Mouse (Mus musculus) B cell, adult 2 months (primary cell): ENCODE measurements around the gene Sh3d19.
A peak's percentile ranks its signal among the peaks of the same experiment; 100 is the strongest.
"Not testable (repeated sequence)": the region's sequence is repeated elsewhere in the genome, so short reads cannot be mapped to it uniquely, and the experiment has no call there.

Experiments
- DNase-seq, 2 experiments: peaks; one replicate each; pipeline ENCODE4 v3.0.0; 2022

The Sh3d19 gene

DNA sequence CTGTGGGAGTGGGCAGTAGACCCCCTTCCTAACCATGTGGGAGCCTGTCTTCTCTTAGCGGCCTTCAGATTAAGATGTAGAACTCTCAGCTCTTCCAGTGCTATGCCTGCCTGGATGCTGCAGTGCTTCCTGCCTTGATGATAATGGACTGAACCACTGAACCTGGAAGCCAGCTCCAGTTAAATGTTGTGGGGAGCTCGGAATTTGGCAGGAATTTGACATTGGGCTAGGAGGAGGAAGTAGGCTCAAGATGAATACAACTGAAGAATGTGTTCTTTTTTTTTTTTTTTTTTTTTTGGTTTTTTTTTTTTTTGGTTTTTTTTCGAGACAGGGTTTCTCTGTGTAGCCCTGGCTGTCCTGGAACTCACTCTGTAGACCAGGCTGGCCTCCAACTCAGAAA, 10.9 kb downstream of the Sh3d19 start:
- DNase-seq = not testable (repeated sequence)

DNA sequence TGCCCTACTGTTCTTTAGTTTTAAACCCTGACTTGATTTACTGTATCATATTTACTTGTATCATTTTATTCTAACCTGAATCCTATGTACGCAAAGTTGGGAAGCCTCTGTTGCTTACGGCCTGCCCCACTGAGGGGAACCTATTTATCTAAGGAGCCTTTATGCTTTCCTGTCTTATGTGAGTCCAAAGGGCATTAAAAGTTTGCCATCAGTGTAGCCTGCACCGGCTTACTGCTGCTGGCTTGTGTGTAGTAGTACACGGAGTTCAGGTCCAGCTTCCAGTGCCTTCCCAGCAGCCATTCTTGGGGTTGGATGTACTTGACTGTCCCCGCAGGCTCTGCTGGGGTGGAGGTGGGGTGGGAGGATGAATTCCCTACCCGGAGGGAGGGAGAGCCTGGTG, 13.6 kb downstream of the Sh3d19 start:
- DNase-seq = no peak

DNA sequence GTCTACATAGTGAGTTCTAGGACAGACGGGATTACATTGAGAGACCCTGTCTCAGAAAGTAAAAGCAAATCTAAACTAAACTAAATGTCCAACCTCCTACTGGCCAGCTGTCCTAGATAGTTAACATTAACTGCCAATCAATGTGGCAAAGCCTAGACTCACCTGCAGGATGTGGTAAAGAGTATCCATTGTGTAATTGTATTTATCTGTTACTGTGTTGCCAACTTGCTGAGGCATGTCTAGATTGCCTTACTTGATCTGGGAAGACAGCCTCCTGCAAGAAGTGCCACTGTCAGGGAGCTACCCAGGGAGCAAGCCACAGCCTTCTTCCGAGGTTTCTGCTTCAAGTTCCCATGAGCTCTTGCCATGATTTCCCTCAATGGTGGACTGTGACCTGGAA, 16.3 kb downstream of the Sh3d19 start:
- DNase-seq = no peak

DNA sequence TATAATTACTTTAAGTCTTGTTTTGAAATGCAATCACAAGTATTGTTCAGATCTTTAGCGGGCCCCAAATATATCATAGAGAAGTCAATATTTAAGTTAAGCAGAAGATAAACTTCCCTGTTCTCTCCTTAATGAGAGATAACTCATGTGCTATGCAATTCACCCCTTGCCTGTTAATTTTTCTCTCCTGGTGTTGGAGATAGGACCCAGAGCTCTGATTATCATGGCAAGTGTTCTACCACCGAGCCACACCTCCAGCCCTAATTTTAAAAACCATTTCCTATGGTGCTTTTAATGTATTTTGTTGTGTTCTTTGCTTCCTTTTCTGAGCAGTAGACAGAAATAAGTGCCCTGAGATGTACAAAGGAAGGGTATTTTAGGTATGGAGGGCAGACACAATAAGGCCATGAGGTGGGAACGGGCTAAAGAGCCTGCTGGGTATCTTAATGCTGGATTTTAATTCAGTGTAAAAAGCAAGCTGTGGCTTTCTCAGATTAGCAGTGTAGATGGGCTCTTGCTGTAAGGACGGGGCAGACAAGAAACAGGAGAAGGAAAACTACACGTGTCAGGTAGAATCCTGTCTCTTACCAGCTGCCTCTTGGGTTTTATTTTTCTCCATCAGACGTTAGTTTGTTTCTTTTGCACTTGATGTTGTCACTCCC, 20.4 kb downstream of the Sh3d19 start:
- no peak for DNase-seq

DNA sequence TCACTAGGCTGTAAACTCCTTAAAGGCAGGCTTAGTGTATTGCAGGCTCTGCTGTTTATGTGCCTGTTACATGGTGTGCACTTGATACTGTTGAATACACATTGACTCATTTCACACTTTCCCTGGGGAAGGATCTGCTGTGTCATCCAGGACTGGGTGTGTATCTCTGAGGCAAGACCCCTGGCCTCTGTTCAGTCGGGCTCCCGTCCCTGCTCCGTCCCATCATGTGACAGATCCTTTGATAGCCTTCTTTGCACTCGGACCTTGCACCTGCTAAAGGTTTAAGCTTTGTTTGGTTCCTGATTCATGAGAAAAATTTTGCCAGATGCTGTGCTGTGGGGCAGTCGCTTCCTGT, 20.9 kb downstream of the Sh3d19 start:
- no peak for DNase-seq

DNA sequence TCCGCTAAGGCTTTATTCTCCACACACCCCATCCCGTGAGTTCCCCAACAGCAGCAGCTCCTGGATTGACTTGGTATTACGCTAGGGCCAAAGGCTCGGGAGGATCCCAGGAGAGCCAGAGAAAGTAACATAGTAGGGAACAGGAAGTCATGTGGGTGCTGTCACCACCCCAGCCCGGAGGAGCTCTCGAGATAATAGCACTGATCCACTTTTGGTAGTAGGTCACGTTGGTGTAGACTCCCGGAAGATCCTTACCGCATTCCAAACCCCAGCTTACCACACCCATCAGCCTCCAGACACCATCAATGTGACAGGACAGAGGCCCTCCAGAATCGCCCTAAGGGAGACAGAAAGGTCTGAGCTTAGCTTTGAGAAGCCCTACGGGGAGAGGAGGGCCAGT, 22.8 kb downstream of the Sh3d19 start:
- no peak for DNase-seq

DNA sequence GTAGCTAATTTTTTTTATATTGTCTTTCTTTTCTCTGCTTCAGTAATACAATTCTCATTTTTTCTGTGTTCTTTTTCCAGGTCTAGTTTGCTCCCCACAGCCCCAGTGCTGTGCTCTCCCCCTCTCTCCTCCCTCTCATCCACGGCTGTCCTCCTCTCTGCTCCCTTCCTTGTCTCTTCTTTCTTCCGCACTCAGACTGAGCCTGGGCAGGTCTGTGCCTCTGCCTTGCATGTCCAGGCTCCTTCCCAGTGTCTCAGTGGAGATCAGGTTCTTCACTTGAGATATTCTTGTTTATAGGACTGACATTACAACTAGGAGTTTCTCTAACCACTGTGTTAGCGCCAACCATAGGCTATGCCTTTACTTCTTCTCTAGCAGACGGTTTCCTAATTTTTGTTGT, 23.7 kb downstream of the Sh3d19 start:
- DNase-seq = no peak

DNA sequence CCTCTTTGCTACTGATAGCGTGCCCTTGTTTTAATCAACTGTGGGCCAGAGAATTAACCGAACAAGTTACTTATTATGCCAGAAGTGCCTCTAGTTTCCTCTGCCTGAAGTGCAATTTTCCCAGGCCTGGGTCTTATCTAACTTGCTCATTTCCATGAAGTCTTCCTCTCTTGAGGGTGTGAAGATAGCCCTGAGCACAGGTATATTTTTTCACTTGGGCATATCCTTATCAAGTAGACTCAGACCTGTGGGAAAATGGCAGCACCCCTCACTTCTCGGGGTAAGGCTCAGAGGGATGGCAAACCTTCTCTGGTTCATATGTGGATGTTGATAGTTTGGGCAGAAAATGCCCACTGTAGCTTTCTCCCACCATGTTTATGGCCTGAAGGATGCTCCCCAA, 30.4 kb downstream of the Sh3d19 start:
- DNase-seq = no peak

DNA sequence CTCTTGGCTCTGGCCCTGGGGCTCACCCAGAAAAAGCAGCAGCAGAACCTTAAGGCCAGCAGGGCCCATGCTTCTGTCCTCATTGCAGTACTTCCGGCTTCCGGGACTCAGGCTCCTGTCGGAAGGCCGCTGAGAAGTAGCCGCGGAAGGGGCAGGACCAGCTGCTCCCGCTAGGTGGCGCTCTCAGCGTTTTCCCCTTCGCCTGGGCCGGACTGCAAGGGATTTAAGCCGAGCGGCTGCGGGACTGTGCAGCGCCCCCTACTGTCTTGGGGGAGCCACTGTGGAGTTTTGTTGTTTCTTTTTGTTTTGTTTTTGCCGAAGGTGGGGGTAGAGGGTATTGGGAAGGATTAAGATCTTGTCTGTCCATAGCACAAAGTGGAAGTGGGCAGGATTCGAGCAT, 31.5 kb downstream of the Sh3d19 start, which contains the start of gene Prss48:
Gene Prss48 (minus strand): TSS at position 69 of the 400 bp plus-strand sequence.
- peak; percentile 8 to 9 for DNase-seq

DNA sequence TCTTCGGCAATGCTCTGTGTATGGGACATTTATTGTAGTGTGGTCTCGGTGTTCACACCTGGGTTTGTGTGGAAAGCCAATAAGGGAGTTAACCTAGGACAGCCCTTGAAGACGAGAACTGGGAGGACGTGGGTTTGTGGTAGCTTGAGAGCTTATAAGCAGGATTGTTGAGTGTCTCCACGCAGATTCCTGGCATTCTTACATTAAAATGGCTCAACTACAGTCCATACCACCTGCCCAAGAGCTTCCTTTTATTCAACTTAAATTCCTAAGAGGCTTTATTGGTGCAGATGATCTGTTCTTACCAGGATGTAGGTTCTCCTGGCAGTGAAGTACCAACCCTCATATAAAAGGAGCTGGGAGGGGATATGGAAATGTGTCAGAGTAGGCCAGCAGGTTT, 32.0 kb downstream of the Sh3d19 start:
- DNase-seq = no peak

DNA sequence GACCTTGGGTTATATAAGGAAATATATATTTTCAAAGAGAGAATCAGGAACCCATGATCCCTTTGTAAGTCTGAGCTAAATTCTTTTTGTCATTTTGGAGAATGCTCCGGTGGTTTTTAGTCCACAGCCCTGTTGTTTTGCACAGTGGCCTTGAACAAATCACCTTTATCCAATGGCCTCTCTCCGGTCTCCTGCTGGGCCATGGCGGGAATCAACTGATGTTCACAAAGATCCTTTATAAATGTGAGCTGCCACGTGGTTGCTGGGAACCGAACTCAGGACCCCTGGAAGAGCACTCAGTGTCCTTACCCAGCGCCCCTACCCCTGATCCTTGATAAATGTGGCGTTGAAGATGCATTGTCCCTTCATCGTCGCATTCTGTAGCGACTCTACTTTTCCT, 33.8 kb downstream of the Sh3d19 start:
- no peak for DNase-seq

DNA sequence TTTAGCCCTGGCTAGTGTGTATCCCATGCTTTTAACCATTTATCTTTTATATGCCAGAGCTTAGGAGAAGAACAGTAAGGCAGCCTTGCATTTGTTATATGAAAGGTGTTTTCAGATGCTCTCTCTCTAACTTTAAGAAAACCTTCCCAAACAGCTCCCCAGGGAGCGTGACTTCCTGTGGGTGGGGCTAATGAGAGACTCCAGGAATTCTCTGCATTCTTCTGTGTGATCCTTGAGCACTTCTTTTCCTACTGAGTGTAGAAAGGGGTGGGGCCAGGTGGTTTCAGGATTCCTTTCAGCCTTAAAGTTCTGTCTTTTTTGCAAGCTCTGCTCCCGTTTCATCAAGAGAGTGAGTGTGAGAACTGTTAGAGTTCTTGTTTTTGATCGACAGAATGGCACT, 39.7 kb downstream of the Sh3d19 start:
- no peak for DNase-seq

DNA sequence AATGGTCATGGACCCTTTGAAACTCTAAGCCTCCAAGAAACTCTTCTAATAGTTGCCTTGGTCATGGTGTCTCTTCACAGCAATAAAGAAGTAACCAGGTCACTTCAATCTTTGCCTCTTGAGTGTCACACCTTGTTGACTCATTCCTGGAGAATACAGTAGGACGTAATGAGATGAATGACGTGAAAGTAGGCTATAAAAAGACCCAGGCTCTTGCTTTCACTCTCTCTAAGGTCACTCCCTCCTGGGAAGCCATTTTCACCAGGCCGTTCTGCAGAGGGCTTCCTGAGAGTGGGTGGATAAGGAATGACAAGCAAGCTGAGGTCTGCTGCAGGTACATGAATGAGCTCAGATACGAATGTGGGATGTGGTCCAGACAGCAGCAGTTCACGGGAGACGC, 40.5 kb downstream of the Sh3d19 start:
- no peak for DNase-seq

DNA sequence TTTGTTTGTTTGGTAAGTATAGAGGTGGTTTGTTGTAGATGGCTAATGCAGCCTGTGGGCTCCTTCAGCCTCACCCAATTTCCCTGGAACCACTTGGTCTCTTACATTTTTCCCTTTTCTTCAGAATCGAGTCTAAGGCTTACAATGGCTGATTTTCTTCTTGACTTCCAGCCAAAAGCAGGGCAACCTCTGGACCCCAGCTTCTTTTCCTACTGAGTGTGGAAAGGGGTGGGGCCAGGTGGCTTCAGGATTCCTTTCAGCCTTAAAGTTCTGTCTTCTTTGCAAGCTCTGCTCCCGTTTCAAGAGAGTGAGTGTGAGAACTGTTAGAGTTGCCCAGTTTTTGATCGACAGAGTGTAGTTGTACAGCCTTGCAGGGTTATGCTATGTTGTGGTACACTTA, 40.9 kb downstream of the Sh3d19 start:
- no peak for DNase-seq

DNA sequence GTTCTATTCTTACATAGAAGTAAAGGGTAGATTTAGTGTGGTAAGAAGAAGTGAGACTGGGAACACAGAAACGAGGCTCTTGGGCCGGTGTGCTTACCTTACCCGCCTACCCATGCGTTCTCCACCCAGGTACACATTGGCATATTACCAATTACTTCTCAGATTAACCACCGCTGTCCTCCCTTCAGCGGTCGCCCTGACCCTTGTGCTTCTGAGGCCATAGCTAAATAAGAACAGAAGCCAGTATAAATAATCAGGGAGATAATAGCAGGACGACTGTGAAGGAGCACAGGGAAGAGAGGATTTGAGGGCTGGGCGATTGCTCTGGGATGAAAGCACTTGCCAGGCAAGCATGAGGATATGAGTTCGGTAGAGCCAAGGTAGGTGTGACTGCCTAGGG, 42.9 kb downstream of the Sh3d19 start:
- DNase-seq = no peak

DNA sequence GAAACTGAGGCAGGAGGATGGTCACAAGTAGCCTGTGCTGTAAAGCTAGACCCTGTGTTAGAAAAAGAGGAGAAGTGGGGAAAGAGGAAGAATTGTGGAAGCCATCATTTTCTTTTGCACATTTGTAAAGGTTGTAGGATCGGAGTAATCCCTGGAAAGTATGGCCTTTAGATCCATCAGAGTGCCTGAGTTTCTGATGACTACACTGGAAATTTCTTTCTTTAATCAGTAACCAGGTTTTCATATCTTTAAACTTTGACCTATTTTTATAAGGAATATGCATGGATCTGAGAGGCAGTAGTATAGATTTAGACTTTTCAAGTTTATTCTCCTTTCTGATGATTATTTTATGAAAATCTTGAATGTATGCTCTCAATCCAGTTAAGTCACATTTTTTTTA, 46.1 kb downstream of the Sh3d19 start:
- DNase-seq = no peak

DNA sequence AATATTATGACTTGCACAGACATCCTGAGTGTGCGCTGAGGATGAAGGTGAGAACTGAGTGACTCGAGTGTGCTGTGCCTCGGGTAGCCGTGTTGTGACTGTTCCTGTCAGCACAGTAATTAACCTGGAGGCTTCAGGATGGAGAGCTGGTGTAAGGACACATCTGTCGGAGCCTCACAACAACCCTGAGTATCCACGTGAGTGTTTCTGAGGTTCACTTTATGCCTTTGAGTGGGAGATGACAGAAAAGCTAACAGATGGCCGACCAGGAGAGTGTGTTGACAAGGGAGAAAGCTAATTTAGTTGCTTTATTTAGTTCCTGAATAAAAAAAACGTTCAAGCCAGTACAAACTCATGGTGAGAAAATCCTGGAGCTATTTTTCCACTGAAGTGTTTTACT, 46.6 kb downstream of the Sh3d19 start:
- no peak for DNase-seq

DNA sequence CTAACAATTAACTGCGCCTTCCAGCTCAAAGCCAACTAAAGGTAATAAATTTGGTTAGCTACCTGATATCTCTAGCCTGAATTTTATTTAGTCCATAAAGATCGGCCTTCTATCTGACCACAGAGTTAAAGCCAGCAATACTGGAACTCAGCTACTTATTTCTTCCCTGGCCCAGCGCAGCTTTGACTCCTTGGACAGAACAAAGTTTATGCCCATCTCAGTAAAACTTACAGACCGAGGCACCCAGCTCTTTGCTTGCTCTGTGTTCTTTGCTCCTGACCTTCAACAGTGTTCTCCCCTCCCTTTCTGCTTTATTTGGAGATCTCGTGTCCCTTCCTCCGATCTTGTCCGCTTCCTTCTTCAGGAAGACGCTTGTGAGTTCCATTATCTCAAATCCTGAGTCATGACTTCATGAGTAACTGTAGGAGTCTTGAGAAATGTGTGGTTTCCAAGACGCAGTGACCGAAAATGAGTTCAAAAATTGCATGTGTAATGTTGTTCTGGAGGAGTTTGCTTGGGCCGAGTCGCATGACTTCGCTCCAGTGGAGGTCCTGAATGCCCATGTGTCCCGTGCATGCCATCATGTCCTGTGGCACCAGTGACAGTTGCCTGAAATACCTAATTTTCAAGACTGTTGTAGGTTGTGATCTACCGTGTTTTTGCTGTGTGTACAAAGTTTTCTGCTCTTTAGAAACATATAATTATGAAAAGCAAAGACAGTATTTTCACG, 50.2 kb downstream of the Sh3d19 start:
- no peak for DNase-seq

DNA sequence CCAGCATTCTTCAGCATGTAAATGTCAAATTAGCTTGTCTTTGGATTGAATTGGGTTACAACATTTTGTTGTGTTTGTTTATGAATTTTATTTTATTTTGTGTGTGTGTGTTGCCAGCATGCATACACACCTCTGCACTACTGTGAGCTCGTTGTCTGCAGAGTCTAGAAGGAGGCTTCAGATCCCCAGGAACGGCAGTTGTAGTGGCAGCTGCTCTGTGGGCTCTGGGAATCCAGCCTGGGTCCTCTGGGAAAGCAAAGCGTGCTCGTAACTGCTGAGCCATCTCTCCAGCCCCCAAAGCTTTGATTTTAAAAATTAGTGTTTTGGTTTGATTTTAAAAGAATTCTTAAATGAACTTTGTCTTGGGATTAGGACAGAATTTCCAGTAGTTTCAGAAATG, 50.7 kb downstream of the Sh3d19 start:
- no peak for DNase-seq

DNA sequence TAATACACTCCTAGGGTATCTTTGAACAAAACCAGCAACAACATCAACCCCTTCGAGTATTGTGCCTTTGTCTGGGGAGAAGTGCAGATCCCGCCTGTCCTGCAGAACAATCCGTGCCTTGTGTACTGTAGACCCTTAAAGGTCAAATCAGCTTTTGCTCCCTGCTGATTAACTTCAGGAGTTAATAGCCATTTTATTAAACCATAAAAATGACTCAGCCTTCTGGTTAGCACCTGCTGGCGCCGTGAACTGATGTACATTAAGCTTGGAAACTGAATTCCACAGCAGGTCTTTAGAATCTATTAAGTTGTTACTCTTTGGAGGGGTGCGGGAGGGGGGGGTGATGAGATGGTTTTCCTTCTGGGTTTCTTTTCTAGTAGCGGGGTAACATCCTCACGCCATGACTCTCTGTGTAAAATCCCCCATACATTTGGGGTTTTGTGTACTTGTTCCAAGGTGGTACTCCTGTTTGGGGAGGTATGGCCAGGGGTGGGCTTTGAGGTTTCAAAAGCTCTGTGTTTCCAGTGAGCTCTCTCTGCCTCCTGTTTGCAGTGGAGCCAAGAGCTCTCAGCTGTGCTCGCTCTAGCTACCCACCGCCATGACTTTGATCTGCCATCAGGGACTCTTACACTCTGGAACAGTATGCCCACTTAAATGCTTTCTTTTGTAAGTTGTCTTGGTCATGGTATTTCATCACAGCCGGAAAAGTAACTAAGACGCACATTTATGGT, 53.3 kb downstream of the Sh3d19 start:
- DNase-seq = no peak

DNA sequence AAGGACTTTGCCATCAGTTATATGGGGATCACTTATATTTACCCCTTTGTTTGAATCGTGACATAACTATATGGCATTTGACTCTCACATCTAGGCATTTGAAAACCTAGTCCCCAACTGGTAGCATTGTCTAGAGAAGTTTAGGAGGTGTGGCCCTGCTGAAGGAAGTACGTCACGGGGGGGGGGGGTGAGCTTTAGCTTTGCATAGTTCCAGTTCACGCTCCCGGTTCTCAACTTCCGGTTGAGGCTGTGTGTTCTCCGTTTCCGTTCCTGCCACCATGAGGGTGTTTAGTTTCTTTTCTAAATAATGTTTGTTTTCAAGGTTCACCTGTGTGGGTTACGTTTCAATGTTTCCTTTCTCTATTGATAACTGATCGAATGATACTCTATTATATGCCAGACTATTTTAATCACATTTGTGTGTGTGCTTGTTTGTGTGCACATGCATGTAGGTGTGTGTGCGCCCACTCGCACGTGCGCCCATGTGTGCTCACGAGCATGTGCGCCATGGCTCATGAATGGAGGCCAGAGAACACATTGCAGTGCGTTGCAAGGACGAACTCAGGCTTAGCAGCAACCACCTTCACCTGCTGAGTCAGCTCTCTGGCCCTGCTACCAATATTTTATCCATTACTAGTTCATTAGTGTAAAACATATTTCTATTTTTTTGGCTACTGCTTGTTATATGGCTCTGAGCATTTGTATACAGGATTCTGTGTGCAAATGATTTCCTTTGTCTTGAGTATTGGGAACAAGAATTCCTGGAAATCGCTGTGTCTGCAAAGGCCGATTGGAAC, 54.6 kb downstream of the Sh3d19 start:
- DNase-seq = no peak

DNA sequence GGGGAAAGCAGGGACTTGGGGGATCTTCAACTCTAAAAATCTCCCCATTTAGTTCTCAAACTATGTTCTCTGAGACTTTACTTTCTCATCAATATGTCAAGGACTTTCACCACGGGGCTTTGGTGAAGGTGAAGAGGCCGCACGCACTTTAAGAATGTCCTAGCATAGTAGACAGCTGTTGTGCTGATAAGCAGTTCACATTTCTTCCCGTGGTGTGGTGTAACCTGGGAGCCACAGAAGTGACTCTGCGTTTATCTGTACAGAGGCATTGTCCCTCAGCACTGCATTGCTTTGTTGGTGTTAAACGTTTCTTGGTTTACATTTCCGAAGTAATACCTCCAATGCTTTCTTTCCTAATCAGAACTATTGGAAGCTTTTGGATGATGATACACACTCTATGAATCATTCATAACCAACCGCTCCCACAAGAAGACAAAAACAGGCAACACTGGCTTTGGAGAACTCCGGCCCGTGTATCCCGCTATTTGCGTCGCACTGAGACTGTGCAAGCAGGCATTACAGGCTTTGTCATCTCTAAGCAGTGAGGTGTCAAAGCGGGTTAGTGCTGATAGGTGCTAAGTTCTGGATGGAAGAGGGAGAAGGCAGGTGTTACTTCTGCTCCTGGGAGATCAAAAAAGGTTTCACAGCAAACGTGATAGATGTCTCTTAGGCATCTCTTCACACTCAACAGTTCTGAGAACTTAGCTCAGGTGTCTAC, 57.9 kb downstream of the Sh3d19 start:
- DNase-seq = no peak

DNA sequence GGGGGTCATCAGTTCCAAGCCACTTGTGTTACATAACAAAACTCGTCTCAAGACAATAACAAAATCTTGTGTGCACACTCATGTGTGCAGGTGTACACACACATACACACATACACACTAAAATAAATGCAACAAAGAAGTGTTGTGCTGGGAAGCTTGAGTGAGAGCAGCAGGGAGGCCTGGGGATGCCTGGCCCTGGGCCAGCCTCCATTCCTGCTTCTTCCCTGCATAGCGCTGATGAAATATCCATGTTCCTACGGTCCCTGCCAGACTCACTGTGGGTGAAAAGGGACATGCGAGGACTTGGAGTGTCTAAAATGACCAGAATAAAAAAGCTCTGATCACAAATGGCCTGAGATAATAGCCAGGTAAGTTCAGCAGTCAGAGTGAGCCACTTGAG, 59.7 kb downstream of the Sh3d19 start:
- no peak for DNase-seq
